Mouse (Mus musculus) forebrain, embryonic 11.5 days (tissue): ENCODE data around the gene Gm10490. TPM values are rescaled to one million over a fixed set of nuclear protein-coding genes. Genes with fewer than 3 reads are reported as not detected.
"Not testable (repeated sequence)": the region's sequence is repeated elsewhere in the genome, so short reads cannot be mapped to it uniquely, and the experiment has no call there.

Experiments
- ATAC-seq: fragments of 200-750 bp; cut with Nextera tagmentation; replicated peaks from 2 replicates; pipeline ENCODE4 v1.8.0; 2017; ENCODE audit warnings: moderate TSS enrichment; ENCODE audit not compliant: low FRiP score
- DNase-seq: peaks from one replicate; pipeline ENCODE4 v3.0.0-alpha.2; 2017; ENCODE audit warnings: low spot score
- H3K27ac ChIP-seq: fragments of 300-500 bp; sonication (generic); 2 replicates; pipeline ENCODE4 v1.5.1; 2014; ENCODE audit warnings: low read depth, low read length
- H3K27me3 ChIP-seq: fragments of 300-500 bp; sonication (generic); 2 replicates; pipeline ENCODE4 v1.6.1; 2014; ENCODE audit warnings: mild to moderate bottlenecking, low read length, mixed read lengths; ENCODE audit not compliant: control insufficient read depth, insufficient read depth
- H3K36me3 ChIP-seq: fragments of 300-500 bp; sonication (generic); 2 replicates; pipeline ENCODE4 v1.6.1; 2014; ENCODE audit warnings: mild to moderate bottlenecking, low read length, moderate library complexity, mixed read lengths; ENCODE audit not compliant: control insufficient read depth, insufficient read depth
- H3K4me1 ChIP-seq: fragments of 300-500 bp; sonication (generic); replicated peaks from 2 replicates; pipeline ENCODE4 v1.6.1; 2014; ENCODE audit warnings: low read length, mixed read lengths; ENCODE audit not compliant: control insufficient read depth, insufficient read depth
- H3K4me2 ChIP-seq: fragments of 300-500 bp; sonication (generic); 2 replicates; pipeline ENCODE4 v1.6.1; 2014; ENCODE audit warnings: low read depth, mild to moderate bottlenecking, low read length, moderate library complexity, mixed read lengths; ENCODE audit not compliant: severe bottlenecking
- H3K4me3 ChIP-seq: fragments of 300-500 bp; sonication (generic); 2 replicates; pipeline ENCODE4 v1.5.1; 2014; ENCODE audit warnings: low read depth, low read length
- H3K9ac ChIP-seq: fragments of 300-500 bp; sonication (generic); 2 replicates; pipeline ENCODE4 v1.6.1; 2014; ENCODE audit warnings: low read length
- H3K9me3 ChIP-seq: fragments of 300-500 bp; sonication (generic); 2 replicates; pipeline ENCODE4 v1.6.1; 2016; ENCODE audit warnings: low read length, mixed read lengths; ENCODE audit not compliant: control insufficient read depth
- WGBS: fragments of 180-500 bp; shearing (Covaris S2); extraction: QIAGEN DNeasy Blood & Tissue Kit; methylation state at CpG from one replicate; pipeline ENCODE4 v1.1.7; 2014; 5-methylcytosine and 5-hydroxymethylcytosine counted together
- polyA plus RNA-seq: library from polyadenylated mRNA; unstranded; fragments of >200 nt; fragmentation: Nextera tagmentation; extraction: Ambion mirVana; gene quantifications from 2 replicates; pipeline ENCODE4 v1.2.1, GENCODE M21; 2014

Gene Gm10490
- polyA plus RNA-seq, 1 experiment from 2014 or later = not detected

DNA sequence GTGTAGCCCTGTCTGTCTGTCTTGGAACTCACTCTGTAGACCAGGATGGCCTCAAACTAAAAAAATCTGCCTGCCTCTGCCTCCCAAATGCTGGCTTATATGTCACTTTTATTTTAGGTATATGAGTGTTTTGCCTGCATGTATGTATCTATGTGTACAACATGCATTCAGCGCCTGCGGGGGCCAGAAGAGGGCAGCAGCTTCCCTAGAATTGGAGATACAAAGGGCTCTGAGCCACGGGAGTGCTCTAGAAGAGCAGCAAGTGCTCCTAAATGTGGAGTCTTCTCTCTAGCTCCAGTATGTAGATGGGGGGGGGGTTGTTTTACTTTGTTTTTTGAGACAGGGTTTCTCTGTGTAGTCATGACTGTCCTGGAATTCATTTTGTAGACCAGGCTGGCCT is 6.3 kb downstream of the Gm10490 start:
- not testable (repeated sequence) for ATAC-seq, H3K27ac ChIP-seq, H3K9ac ChIP-seq, DNase-seq, H3K4me3 ChIP-seq, H3K9me3 ChIP-seq, H3K36me3 ChIP-seq, H3K4me2 ChIP-seq, H3K4me1 ChIP-seq, H3K27me3 ChIP-seq
- 33% methylated on average over 3 of the region's 3 CpGs for WGBS

DNA sequence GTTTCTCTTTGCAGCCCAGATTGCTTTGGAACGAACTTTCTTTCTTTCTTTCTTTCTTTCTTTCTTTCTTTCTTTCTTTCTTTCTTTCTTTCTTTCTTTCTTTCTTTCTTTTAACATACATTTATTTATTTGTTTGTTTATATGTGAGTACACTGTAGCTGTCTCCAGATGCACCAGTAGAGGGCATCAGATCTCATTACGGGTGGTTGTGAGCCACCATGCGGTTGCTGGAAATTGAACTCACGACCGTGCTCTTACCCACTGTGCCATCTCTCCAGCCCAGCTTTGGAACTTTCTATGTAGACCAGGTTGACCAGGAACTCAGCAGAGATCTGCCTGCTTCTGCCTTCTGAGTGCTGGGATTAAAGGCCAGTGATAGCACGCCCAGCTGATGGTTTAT is 8.6 kb downstream of the Gm10490 start:
- H3K27ac ChIP-seq, H3K36me3 ChIP-seq, H3K4me3 ChIP-seq, DNase-seq, H3K4me2 ChIP-seq, H3K4me1 ChIP-seq, H3K9ac ChIP-seq, H3K9me3 ChIP-seq, ATAC-seq, H3K27me3 ChIP-seq: not testable (repeated sequence)
- WGBS = 78% methylated on average over 6 of the region's 6 CpGs

DNA sequence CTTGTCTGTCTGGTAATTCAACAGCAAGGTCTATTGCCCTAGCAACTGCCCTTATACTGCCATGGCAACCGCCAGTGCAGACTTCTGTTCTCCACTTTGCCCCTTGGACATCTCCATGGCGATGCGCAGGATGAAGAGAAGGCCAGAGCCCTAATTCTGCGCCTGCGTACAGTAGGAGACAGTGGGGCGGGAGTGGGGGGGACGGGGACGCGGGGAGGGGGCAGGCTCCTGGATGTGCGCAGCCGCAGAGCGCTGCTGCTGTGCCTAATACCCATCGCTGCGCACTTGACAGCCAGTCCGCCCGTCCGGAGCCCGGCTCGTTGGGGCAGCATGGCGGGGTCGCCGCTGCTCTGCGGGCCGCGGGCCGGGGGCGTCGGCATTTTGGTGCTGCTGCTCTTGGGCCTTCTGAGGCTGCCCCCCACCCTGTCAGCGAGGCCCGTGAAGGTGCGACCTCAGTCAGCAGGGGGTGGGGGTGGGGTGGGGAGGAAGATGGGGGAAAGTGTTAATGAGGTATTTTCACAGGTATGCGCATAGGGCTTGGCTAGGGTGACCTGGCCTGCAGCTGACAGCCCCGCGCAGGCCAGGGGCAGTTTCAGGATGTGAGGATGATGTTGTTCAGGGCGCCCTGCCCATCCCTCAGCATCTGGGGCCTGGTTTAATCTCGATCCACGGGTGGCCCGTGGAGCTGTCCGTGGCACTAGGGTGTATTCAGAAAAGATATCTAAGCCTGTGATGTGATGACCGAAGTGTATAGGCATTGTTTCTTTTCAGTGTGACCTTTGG is 10.4 kb downstream of the Gm10490 start, which contains the start of gene Pcsk1n:
Pcsk1n (plus strand) TSS at position 222 of the 783 bp plus-strand sequence.
- Histone ChIP-seq H3K4me1 (no peaks in the 10 kb centered on the region), H3K27ac (peak within 1 kb of the TSS; percentile 46), H3K9ac (peak within 1 kb of the TSS; percentile 20; the same call in 1 of the 2 replicates), H3K27me3 (peaks cover 9% of the 10 kb centered on the region), H3K9me3 (no peaks in the 10 kb centered on the region), H3K4me3 (peak within 1 kb of the TSS; percentile 31), H3K36me3 (no peaks in the 10 kb centered on the region), H3K4me2 (peak within 1 kb of the TSS; percentile 48)
- ATAC-seq (peak; percentile 89), DNase-seq (peak; percentile 83)
- WGBS = 16% methylated on average over 35 of the region's 40 CpGs

DNA sequence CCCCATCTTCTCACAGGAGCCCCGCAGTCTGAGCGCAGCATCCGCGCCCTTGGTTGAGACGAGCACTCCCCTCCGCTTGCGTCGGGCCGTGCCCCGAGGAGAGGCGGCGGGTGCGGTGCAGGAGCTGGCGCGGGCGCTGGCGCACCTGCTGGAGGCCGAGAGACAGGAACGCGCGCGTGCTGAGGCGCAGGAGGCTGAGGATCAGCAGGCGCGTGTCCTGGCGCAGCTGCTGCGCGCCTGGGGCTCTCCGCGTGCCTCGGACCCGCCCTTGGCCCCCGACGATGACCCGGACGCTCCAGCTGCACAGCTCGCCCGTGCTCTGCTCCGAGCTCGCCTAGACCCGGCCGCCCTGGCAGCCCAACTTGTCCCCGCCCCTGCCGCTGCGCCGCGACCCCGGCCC is 12.7 kb downstream of the Gm10490 start:
- Histone ChIP-seq H3K4me1 (no peaks in the 10 kb centered on the region), H3K27ac (no peak overlapping the region), H3K9me3 (no peaks in the 10 kb centered on the region), H3K4me2 (peak overlapping the region; percentile 48), H3K9ac (peak overlapping the region; percentile 32; the same call in 1 of the 2 replicates), H3K27me3 (peaks cover 9% of the 10 kb centered on the region), H3K4me3 (peak overlapping the region; percentile 26), H3K36me3 (no peaks in the 10 kb centered on the region)
- WGBS = 18% methylated on average over 47 of the region's 48 CpGs
- DNase-seq (peak; percentile 58), ATAC-seq (peak; percentile 25)

DNA sequence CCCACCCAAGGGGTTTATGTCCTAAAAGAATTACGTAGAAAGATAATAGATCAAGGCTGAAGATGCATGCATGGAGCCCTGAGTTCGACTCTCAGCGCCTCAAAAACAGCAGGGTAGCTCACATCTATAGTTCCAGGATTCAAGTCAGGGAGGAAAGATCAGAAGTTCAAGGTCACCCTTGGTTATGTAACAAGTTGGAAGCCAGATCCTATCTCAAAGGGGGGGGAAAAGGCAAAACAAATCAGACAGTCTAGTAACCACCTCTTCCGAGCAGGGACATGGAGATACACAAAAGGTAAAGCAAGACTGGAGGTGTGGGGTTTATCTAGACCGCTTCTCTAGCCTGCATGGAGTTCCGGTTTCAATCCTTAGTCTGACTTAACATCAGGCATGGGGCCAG is 16.9 kb downstream of the Gm10490 start:
- Histone ChIP-seq H3K27me3 (peaks cover 9% of the 10 kb centered on the region), H3K9ac (no peak overlapping the region), H3K4me1 (no peaks in the 10 kb centered on the region), H3K4me3 (no peak overlapping the region), H3K36me3 (no peaks in the 10 kb centered on the region), H3K27ac (no peak overlapping the region), H3K9me3 (no peaks in the 10 kb centered on the region), H3K4me2 (no peak overlapping the region)
- no peak for ATAC-seq
- 82% methylated on average over 6 of the region's 6 CpGs for WGBS
- no peak for DNase-seq

DNA sequence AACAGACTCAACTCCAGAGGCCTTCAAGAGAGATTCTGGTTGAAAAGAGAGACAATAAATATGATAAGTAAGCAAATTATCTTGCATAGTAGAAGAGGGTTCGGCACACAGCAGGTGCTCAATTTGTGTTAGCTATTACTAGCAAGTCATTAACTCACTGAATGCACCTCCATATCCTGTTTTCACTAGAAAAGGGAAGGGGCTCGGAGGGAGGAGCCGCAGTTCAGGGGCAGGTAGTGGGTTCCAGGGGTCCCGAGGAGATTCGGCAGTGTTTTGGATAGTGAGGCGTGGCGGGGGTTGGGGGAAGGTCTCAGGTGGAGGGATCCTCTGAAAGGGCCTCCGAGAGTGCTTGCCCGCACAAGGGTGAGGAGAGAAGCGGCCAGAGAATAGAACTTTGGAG is 17.8 kb downstream of the Gm10490 start:
- Histone ChIP-seq H3K36me3 (no peaks in the 10 kb centered on the region), H3K4me2 (no peak overlapping the region), H3K9me3 (no peaks in the 10 kb centered on the region), H3K27me3 (peaks cover 9% of the 10 kb centered on the region), H3K9ac (no peak overlapping the region), H3K4me1 (no peaks in the 10 kb centered on the region), H3K27ac (no peak overlapping the region), H3K4me3 (no peak overlapping the region)
- no peak for DNase-seq
- ATAC-seq = no peak
- 18% methylated on average over 10 of the region's 10 CpGs for WGBS

DNA sequence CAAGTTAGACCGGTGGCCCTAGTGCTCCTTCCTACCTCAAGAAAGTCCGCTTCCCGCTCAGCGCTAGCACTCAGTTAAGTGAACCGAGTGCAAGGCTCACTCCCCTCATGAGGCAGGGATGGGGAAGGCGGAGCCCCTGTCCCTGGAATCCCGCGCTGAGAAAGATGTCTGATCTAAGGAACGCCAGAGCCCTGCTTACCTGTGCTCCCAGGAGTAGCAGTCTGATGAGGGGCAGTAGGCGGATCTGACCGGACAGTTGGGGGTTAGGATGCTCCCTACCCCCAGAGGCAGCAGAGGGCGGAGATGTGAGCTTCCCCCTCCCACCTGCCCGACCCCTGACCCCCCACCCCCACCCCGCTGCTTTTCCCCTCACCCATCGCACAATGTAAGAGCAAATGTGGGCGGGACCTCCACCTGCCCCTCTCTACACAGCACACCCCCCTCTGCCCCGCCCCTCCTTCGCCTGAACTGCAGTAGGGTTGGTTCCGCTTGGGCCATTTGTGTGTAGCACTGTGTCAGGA is 19.0 kb downstream of the Gm10490 start, which contains the start of gene Eras:
Eras (minus strand) TSS at position 338 of the 521 bp plus-strand sequence.
- DNase-seq (no peak), ATAC-seq (no peak)
- H3K36me3 ChIP-seq = no peaks in the 10 kb centered on the region
- no peaks in the 10 kb centered on the region for H3K9me3 ChIP-seq
- 18% methylated on average over 17 of the region's 19 CpGs for WGBS
- H3K4me2 ChIP-seq = 0 out of 2 replicates have a peak within 1 kb of the TSS, but pooled peaks have one; percentile 11
- no peaks in the 10 kb centered on the region for H3K4me1 ChIP-seq
- no peak within 1 kb of the TSS for H3K27ac ChIP-seq
- H3K4me3 ChIP-seq = no peak within 1 kb of the TSS
- no peak within 1 kb of the TSS for H3K9ac ChIP-seq
- peaks cover 4% of the 10 kb centered on the region; the same call in 1 of the 2 replicates for H3K27me3 ChIP-seq

DNA sequence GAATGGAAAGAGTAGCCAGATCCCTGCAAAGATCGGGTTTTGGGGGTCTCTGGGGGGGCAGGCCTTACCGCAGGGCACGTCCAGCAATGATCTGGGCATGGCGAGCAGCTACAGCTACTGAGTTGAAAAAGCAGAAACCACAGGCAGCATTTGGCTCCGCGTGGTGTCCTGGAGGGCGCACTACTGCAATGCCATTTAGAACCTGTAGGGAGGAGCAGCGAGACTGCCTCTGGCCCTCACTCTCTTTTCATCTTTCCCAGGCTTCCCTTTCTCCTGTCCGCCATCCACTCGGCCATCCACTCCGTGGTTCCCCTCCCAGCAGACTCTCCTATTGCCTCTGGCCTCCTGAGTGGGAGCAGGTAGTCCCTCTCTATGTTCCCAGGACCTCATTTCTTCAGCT is 27.5 kb downstream of the Gm10490 start:
- ATAC-seq (no peak), DNase-seq (no peak)
- H3K36me3 ChIP-seq = no peaks in the 10 kb centered on the region; the same call in 1 of the 2 replicates
- H3K9ac ChIP-seq = no peak overlapping the region
- no peak overlapping the region for H3K4me3 ChIP-seq
- H3K27ac ChIP-seq = no peak overlapping the region
- no peak overlapping the region for H3K4me2 ChIP-seq
- H3K27me3 ChIP-seq = no peaks in the 10 kb centered on the region
- 52% methylated on average over 11 of the region's 11 CpGs for WGBS
- H3K4me1 ChIP-seq = no peaks in the 10 kb centered on the region
- H3K9me3 ChIP-seq = no peaks in the 10 kb centered on the region
